ENCODE assay signal across 23 mouse cellular contexts in genomic region chr2:160591446-160592180, GRCm38 (mm10).
"Had no signal": no experiment of that assay in that cellular context is flagged by ENCODE, and none has a peak within 500 bp of the region (broad histone marks: within the 10 kb centered on the region; RNA-seq: fewer than 3 reads in every experiment).

No protein-coding gene starts in this region.

- H3K27me3 ChIP-seq: lung, embryonic 15.5 days; stomach, embryonic 15.5 days had no signal

- H3K9me3 ChIP-seq: liver, embryonic 13.5 days; liver, embryonic 15.5 days; lung, embryonic 15.5 days; midbrain, embryonic 12.5 days; neural tube, embryonic 13.5 days; neural tube, embryonic 15.5 days; stomach, embryonic 15.5 days had no signal

- H3K9ac ChIP-seq: liver, embryonic 13.5 days; liver, embryonic 15.5 days; liver, postnatal 0 days; lung, embryonic 15.5 days; midbrain, embryonic 12.5 days; neural tube, embryonic 13.5 days; neural tube, embryonic 15.5 days; stomach, embryonic 15.5 days had no signal

- DNase-seq: liver, embryonic 13.5 days; liver, postnatal 0 days; lung, adult 2 months; lung, postnatal 14 days; lung, postnatal 36 days; midbrain, embryonic 14.5 days; retina, postnatal 1 day; right cerebral cortex, adult 18-20 months; right cerebral cortex, postnatal 25 days; right cerebral cortex, postnatal 4 days; thymus, adult 2 months; thymus, postnatal 25 days; thymus, postnatal 4 days had no signal

- H3K4me3 ChIP-seq: liver, embryonic 13.5 days; liver, embryonic 15.5 days; lung, embryonic 15.5 days; midbrain, embryonic 12.5 days; myocyte; neural tube, embryonic 13.5 days; neural tube, embryonic 15.5 days; stomach, embryonic 15.5 days had no signal

- H3K36me3 ChIP-seq: liver, embryonic 13.5 days; liver, embryonic 15.5 days; lung, embryonic 15.5 days; midbrain, embryonic 12.5 days; neural tube, embryonic 13.5 days; neural tube, embryonic 15.5 days; stomach, embryonic 15.5 days had no signal

- ATAC-seq: liver, postnatal 0 days; lung, postnatal 0 days had no signal

- H3K4me1 ChIP-seq: liver, embryonic 13.5 days; liver, embryonic 15.5 days had no signal

- H3K27ac ChIP-seq: liver, embryonic 13.5 days; liver, embryonic 15.5 days; lung, embryonic 15.5 days; macrophage; midbrain, embryonic 12.5 days; neural tube, embryonic 13.5 days; neural tube, embryonic 15.5 days; stomach, embryonic 15.5 days; stomach, postnatal 0 days had no signal

- H3K4me2 ChIP-seq: liver, embryonic 13.5 days; liver, embryonic 15.5 days; lung, embryonic 15.5 days; midbrain, embryonic 12.5 days; neural tube, embryonic 13.5 days; neural tube, embryonic 15.5 days; stomach, embryonic 15.5 days had no signal
